Mouse (Mus musculus): ENCODE results near the gene Gm10964.
A peak's percentile ranks its signal among the peaks of the same experiment; 100 is the strongest.

The Gm10964 gene

GRCm38 (mm10) chr3:103734696-103735519 lies 4.3 kb upstream of the Gm10964 start:
- no peak for DNase-seq (ENCODE audit: low read depth, low spot score)

GRCm38 (mm10) chr3:103735776-103736600 lies 3.2 kb upstream of the Gm10964 start:
- DNase-seq (ENCODE audit: low read depth, low spot score) = no peak

- no peak for DNase-seq (ENCODE audit: low read depth, low spot score)
Observed at GRCm38 (mm10) chr3:103737061-103737754, 2.0 kb upstream of the Gm10964 start.

DNA sequence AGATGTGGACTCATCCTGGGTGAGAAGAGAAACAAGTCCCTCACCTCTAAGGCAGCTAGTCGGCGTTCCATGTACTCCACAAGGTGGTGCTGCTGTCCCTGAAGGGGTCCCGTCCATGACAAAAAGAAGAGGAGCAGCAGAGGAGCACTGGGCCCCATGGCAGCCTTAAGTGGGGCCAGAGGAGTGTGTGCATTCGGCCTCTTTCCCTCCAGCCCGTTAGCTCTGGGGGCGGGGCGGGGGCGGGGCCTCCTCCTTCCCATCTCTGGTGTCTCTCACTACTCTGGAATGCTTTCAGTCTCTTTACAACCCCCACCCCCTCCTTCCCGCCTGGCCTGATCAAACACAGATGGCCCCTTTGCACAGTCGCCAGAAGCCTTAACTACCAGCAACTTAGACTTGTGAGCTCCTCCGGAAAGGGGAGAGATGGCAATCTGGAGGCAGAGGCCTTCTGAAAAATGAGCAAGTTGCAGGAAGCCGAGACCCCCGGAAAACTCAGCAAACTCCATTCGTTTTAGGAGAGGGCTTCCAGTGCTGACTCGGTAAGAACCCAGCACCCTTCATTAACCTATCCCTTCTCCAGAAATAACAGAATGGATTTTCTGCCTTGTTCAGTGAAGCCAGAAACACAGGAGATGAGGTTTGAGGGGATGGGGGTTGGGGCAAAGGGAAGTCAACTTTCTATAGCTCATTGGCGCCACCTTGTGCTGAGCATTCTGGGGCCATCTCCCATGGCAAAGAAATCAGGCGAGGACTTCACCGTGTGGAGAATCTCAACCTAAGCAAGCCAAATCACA lies 1.2 kb upstream of the Gm10964 start, which contains the start of gene Olfml3:
TSS of gene Olfml3 (minus strand) at position 224 of the 794 bp plus-strand sequence.
- peak; percentile 79 for DNase-seq (ENCODE audit: low read depth, low spot score)

GRCm38 (mm10) chr3:103740342-103740741 lies 1.2 kb downstream of the Gm10964 start:
- no peak for DNase-seq (ENCODE audit: low read depth, low spot score)

DNA sequence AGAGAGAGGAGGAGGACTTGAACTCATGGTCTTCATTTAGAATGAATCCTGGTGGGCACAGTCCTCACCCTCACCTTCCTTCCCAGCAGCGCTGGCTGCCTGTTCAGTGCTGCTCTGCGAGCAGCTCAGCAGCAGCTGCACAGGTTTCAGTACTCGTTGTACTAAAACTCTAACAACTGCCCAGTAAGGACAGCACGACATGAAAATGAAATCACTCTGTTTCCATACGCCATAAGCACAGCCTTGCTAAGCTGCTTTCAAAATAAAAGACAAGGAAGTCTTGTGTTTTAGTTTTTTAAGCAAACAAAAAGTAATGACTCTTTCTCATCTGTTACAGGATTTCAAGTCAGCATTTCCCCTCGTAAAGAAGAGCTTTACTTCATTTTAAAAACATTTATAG lies 4.0 kb downstream of the Gm10964 start:
- no peak for DNase-seq (ENCODE audit: low read depth, low spot score)

DNA sequence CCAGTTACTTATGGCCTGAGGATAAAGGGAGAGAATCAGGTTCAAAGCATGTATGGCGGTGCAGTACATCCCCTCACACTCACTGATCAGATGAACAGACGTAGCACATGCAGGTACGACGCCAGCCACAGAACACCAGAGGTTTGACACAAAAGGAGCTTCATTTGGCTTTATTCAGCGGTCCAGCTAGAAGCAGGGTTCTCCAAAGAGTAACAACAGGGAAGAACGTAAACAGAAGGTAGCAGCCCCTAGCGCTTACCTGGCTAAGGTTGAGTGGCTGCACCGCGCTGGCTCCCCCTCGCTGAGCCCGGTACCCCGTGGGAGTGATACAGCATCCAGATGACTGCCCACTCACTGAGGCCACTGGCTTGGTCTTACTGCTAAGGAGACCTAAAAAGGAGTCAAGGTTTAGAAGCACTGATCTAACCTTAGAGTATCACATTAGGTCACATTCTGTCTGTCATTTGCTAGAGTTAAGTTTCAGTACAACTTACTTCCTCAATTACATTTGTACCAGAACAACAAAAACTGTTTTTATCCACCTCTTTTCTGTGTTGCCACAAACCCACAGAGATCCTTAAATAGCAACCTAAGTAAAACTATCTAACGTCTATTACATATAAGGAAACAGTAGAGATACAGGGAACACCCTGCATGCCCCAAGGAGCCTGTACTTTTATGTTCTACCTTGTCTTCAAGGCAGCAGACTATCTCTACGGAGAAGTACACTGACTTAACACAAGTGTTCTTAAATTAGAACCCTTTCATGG lies 6.0 kb downstream of the Gm10964 start:
- peak; percentile 78 for DNase-seq (ENCODE audit: low read depth, low spot score)

DNA sequence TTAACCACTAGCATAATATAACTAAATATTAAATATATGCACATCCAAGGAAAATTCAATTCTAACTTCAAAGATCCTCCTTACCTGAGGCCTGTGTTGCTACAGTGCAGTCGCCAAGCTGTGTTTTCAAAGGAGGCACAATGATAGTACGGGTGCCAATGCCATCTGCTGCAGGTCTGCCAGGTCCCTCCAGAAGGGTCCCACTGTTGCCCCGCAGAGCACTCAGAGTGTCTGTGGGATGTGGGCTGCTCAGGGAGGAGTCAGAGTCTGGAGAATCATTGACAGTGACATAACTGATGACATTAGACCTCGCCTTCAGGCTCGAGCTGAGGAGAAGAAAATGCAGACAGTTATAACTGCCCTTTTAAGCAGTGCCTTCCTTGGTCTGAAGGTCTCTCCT lies 7.5 kb downstream of the Gm10964 start:
- DNase-seq (ENCODE audit: low read depth, low spot score) = no peak

- no peak for DNase-seq (ENCODE audit: low read depth, low spot score)
Observed at GRCm38 (mm10) chr3:103751558-103751957, 12.4 kb downstream of the Gm10964 start.

- no peak for DNase-seq (ENCODE audit: low read depth, low spot score)
Observed at GRCm38 (mm10) chr3:103755351-103755750, 16.2 kb downstream of the Gm10964 start.

DNA sequence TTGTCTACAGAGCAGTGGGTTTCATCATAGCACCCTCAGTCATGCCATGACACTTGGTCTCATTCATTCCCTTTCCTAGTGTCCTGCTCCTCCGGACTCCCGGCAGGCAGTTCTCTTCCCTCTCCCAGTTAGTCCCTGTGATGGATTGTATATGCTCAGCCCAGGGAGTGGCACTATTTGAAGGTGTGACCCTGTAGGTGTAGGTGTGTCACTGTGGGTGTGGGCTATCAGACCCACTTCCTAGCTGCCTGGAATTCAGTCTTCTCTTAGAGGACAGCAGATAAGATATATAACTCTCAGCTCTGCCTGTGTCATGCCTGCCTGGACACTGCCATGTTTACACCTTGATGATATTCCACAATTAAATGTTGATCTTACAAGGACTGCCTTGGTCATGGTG lies 17.8 kb downstream of the Gm10964 start:
- DNase-seq (ENCODE audit: low read depth, low spot score) = no peak

DNA sequence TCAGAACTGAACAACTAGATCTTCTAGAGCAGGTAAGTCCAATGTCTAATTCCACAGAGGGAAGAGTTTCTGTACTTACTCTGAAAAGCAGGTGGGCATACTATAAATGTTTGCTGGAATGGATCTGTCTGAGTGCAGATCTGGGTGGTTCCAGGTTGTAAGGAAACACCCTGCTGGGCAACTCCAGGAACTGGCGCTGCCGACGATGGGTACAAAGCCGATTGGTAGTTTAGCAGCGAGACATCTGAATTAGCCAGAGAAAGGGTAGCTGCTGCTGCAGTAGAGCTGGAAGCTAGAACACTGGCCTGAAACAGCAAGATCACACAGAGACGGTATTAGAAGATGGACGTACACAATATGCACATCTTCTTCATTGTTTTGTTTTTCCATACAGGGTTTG lies 19.3 kb downstream of the Gm10964 start:
- no peak for DNase-seq (ENCODE audit: low read depth, low spot score)

DNA sequence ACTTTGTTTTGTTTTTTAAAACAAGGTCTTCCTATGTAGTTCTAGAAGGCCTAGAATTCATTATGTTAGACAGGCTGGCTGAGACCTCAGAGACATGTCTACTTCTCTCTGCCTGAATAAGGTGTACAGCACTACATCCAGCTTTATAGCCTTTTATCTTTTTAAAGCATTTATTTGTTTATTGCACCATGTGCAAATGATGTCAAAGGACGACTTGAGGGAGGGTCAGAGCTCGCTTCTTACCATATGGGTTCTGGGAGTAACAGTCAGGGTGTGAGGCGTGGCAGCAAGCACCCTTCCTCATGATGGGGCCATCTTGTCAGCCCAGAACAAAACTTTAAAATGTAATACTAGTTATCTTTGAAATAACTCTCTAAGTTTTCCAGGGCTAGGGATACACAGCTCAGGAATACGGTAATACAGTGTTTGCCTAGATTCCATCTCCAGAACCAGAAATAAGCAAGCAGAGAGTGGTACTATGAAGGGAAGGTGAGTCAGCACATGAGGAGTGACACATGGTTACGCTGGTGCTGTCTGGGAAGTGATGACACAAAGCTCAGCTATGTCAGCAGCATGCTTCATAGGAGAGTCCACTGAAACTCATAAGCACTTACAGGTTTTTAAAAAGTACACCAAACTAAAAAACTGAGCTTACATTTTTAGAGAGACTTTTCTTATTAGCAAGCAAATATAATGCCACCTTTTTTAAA lies 20.2 kb downstream of the Gm10964 start:
- DNase-seq (ENCODE audit: low read depth, low spot score) = no peak

GRCm38 (mm10) chr3:103766789-103767188 lies 27.6 kb downstream of the Gm10964 start:
- no peak for DNase-seq (ENCODE audit: low read depth, low spot score)

DNA sequence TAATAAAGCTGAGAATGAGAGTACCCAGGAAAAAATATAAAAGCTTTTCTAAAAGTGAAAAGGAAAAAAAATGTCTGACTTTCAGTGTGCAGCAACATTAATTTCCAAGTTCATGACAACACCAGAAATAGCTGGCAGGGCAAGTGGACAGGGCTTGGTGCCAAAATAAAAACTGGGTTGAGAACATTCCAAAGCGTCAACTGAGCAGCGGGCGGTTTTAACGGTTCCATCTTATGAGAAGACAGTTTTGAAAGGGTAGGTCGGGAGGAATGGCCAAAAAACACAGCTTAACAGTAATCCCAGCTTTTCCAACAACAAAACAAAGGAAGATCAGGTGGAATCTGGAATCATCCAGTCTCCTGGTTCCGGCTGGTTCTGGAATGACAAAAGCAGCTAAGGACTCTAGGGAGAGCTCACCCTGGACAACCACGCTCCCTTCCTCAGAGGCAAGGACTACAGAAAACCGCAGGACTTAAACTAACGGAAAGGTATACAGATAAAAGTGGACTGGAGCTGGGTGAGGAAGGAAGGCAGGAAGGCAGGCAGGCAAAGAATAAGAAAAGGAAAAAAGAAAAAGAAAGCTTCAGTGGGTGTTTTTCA lies 32.5 kb downstream of the Gm10964 start:
- DNase-seq (ENCODE audit: low read depth, low spot score) = no peak

DNA sequence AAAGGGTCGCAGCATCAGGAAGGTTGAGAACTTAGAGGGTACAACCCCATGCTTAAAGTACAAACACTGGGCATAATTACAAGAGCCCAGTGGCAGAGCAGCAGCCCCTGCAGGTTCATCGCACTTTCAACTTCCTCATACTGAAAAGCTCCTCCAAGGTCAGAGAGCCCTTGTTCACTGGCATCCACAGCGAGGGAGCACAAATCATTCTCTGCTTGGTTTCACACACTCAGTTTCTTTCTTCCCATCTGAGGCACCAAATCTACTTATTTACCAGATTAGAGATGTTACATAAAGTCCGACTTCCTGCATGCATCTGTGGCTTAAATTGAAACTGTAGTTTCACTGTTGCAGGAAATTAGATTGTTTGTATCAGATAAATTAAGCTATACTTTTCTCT lies 33.7 kb downstream of the Gm10964 start:
- peak; percentile 81 for DNase-seq (ENCODE audit: low read depth, low spot score)

DNA sequence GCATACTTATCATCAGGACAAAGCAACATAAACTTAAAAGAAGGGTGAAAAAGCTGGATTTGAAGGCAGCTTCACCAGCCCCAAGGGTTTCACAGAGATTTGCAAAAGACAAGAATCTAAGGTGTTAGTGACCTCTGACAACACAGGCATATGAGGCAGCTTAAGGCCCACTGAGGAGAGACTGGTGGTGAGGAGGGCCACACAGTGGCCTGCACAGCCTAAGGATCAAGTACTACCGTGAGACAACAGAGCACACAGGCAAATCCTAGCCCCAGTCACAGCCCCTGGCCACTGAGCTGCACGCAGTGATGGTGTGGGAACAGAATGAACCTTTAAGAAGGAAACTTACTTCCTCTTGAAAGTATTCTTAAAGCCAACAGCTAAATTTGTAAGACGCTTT lies 34.3 kb downstream of the Gm10964 start:
- DNase-seq (ENCODE audit: low read depth, low spot score) = peak; percentile 57

DNA sequence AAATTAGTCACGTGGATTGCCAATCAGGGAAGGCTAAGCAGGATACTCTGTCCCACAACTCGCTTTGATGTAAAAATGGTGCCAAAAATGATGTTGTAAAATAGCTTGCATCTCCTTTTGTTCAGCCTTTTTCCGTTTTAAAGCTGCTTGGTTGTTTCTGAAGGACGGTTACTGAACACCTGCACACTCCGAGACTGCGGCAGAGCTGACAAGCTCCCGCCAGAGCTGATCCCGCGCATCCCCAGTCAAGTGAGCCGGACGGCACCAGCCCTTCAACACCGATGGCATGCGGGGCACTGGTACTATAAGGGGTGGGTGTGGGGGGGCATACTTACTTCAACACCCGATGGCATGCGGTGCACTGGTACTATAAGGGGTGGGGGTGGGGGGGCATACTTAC lies 34.8 kb downstream of the Gm10964 start:
- peak; percentile 67 for DNase-seq (ENCODE audit: low read depth, low spot score)

GRCm38 (mm10) chr3:103777940-103778339 lies 38.8 kb downstream of the Gm10964 start:
- no peak for DNase-seq (ENCODE audit: low read depth, low spot score)
